Mouse (Mus musculus): ENCODE data around the gene Samhd1. TPM values are rescaled to one million over a fixed set of nuclear protein-coding genes. Genes with fewer than 3 reads are reported as not detected.
A peak's percentile ranks its signal among the peaks of the same experiment; 100 is the strongest.

Samhd1 gene
- total and polyA plus RNA-seq, 2 experiments from 2014 or later: 13.0 to 22.6 TPM

GRCm38 (mm10) chr2:157081960-157082359 lies 53.1 kb downstream of the Samhd1 start:
- H3K4me2 ChIP-seq (ENCODE audit: low read depth, low read length): no peak overlapping the region
- WGBS: 22% methylated on average over 7 of the region's 7 CpGs
- peaks cover 12% of the 10 kb centered on the region for H3K4me1 ChIP-seq (ENCODE audit: control insufficient read depth, insufficient read depth)

GRCm38 (mm10) chr2:157081331-157081730 lies 53.7 kb downstream of the Samhd1 start:
- Histone ChIP-seq H3K9me3 (replicated peaks; ENCODE audit: control insufficient read depth, low read length) (no peaks in the 10 kb centered on the region), H3K27me3 (ENCODE audit: control insufficient read depth, insufficient read depth, low read length) (no peaks in the 10 kb centered on the region), H3K9ac (replicated peaks; ENCODE audit: low read depth, low read length) (no peak overlapping the region), H3K4me3 (ENCODE audit: low read depth, low read length) (no peak overlapping the region), H3K4me2 (ENCODE audit: low read depth, low read length) (no peak overlapping the region), H3K4me1 (ENCODE audit: control insufficient read depth, insufficient read depth) (peaks cover 18% of the 10 kb centered on the region), H3K36me3 (replicated peaks; ENCODE audit: control insufficient read depth, insufficient read depth, low read length) (no peaks in the 10 kb centered on the region), H3K27ac (ENCODE audit: low read depth) (no peak overlapping the region)
- WGBS: 93% methylated on average over 8 of the region's 8 CpGs
- no peak for TF ChIP-seq EP300 (IDR thresholded peaks at IDR 0.05; ENCODE audit: low read depth)
- no peak for TF ChIP-seq CTCF (IDR thresholded peaks at IDR 0.05; ENCODE audit: low read depth)
- DNase-seq (ENCODE audit: low spot score): no peak
- no peak for ATAC-seq (ENCODE audit: insufficient read depth, low read depth)

More at GRCm38 (mm10) chr2:157081960-157082359, 53.1 kb downstream of the Samhd1 start:
- DNase-seq (ENCODE audit: low spot score) (peak; percentile 15), ATAC-seq (ENCODE audit: insufficient read depth, low read depth) (no peak)
- TF ChIP-seq EP300 (IDR thresholded peaks at IDR 0.05; ENCODE audit: low read depth): no peak
- TF ChIP-seq CTCF (IDR thresholded peaks at IDR 0.05; ENCODE audit: low read depth): no peak
- H3K36me3 ChIP-seq (replicated peaks; ENCODE audit: control insufficient read depth, insufficient read depth, low read length): no peaks in the 10 kb centered on the region
- H3K27me3 ChIP-seq (ENCODE audit: control insufficient read depth, insufficient read depth, low read length): no peaks in the 10 kb centered on the region
- H3K9ac ChIP-seq (replicated peaks; ENCODE audit: low read depth, low read length): no peak overlapping the region
- no peaks in the 10 kb centered on the region for H3K9me3 ChIP-seq (replicated peaks; ENCODE audit: control insufficient read depth, low read length)
- no peak overlapping the region for H3K4me3 ChIP-seq (ENCODE audit: low read depth, low read length)
- H3K27ac ChIP-seq (ENCODE audit: low read depth): 0 out of 2 replicates have a peak overlapping the region, but pooled peaks have one; percentile 4

GRCm38 (mm10) chr2:157079701-157080180 lies 55.3 kb downstream of the Samhd1 start:
- DNase-seq (ENCODE audit: low spot score) (no peak), ATAC-seq (ENCODE audit: insufficient read depth, low read depth) (no peak)
- peak overlapping the region; percentile 91 for H3K9ac ChIP-seq (replicated peaks; ENCODE audit: low read depth, low read length)
- no peaks in the 10 kb centered on the region for H3K27me3 ChIP-seq (ENCODE audit: control insufficient read depth, insufficient read depth, low read length)
- H3K4me2 ChIP-seq (ENCODE audit: low read depth, low read length): peak overlapping the region; percentile 72
- peak overlapping the region; percentile 67 for H3K4me3 ChIP-seq (ENCODE audit: low read depth, low read length)
- no peak for TF ChIP-seq EP300 (IDR thresholded peaks at IDR 0.05; ENCODE audit: low read depth)
- no peak for TF ChIP-seq CTCF (IDR thresholded peaks at IDR 0.05; ENCODE audit: low read depth)
- WGBS: 15% methylated on average over 16 of the region's 16 CpGs
- peaks cover 32% of the 10 kb centered on the region for H3K4me1 ChIP-seq (ENCODE audit: control insufficient read depth, insufficient read depth)
- peak overlapping the region; percentile 84 for H3K27ac ChIP-seq (ENCODE audit: low read depth)
- no peaks in the 10 kb centered on the region for H3K9me3 ChIP-seq (replicated peaks; ENCODE audit: control insufficient read depth, low read length)
- no peaks in the 10 kb centered on the region for H3K36me3 ChIP-seq (replicated peaks; ENCODE audit: control insufficient read depth, insufficient read depth, low read length)

- Histone ChIP-seq H3K9ac (replicated peaks; ENCODE audit: low read depth, low read length) (peak within 1 kb of the TSS; percentile 91), H3K9me3 (replicated peaks; ENCODE audit: control insufficient read depth, low read length) (no peaks in the 10 kb centered on the region), H3K27ac (ENCODE audit: low read depth) (peak within 1 kb of the TSS; percentile 84), H3K4me1 (ENCODE audit: control insufficient read depth, insufficient read depth) (peaks cover 38% of the 10 kb centered on the region), H3K36me3 (replicated peaks; ENCODE audit: control insufficient read depth, insufficient read depth, low read length) (no peaks in the 10 kb centered on the region), H3K27me3 (ENCODE audit: control insufficient read depth, insufficient read depth, low read length) (no peaks in the 10 kb centered on the region), H3K4me3 (ENCODE audit: low read depth, low read length) (peak within 1 kb of the TSS; percentile 67), H3K4me2 (ENCODE audit: low read depth, low read length) (peak within 1 kb of the TSS; percentile 72)
- DNase-seq (ENCODE audit: low spot score) (peak; percentile 86), ATAC-seq (ENCODE audit: insufficient read depth, low read depth) (peak; percentile 83)
- TF ChIP-seq CTCF (IDR thresholded peaks at IDR 0.05; ENCODE audit: low read depth) (peak; percentile 33), EP300 (IDR thresholded peaks at IDR 0.05; ENCODE audit: low read depth) (no peak)
- WGBS: under 1% methylated on average over 95 of the region's 136 CpGs
Measured at GRCm38 (mm10) chr2:157078793-157079700, 56.0 kb downstream of the Samhd1 start, which contains the start of gene Soga1. Soga1 (minus strand) TSS chr2:157079254.

- Histone ChIP-seq H3K4me1 (ENCODE audit: control insufficient read depth, insufficient read depth) (peaks cover 47% of the 10 kb centered on the region), H3K9ac (replicated peaks; ENCODE audit: low read depth, low read length) (peak overlapping the region; percentile 91), H3K27ac (ENCODE audit: low read depth) (peak overlapping the region; percentile 84), H3K36me3 (replicated peaks; ENCODE audit: control insufficient read depth, insufficient read depth, low read length) (peaks cover 2% of the 10 kb centered on the region; the same call in 1 of the 2 replicates), H3K4me3 (ENCODE audit: low read depth, low read length) (peak overlapping the region; percentile 67), H3K4me2 (ENCODE audit: low read depth, low read length) (peak overlapping the region; percentile 72), H3K9me3 (replicated peaks; ENCODE audit: control insufficient read depth, low read length) (no peaks in the 10 kb centered on the region), H3K27me3 (ENCODE audit: control insufficient read depth, insufficient read depth, low read length) (no peaks in the 10 kb centered on the region)
- under 1% methylated on average over 63 of the region's 79 CpGs for whole genome bisulfite sequencing
- DNase-seq (ENCODE audit: low spot score) (no peak), ATAC-seq (ENCODE audit: insufficient read depth, low read depth) (peak; percentile 7; the same call in 1 of the 2 replicates)
- TF ChIP-seq EP300 (IDR thresholded peaks at IDR 0.05; ENCODE audit: low read depth): no peak
- TF ChIP-seq CTCF (IDR thresholded peaks at IDR 0.05; ENCODE audit: low read depth): no peak
Measured at GRCm38 (mm10) chr2:157078059-157078792, 56.8 kb downstream of the Samhd1 start.

All from heart, postnatal 0 days (tissue).